Mouse (Mus musculus): ENCODE data around the gene Suds3.

GRCm38 (mm10) chr5:117099742-117100141 is 16.2 kb downstream of the Suds3 start:
- no peak for TF ChIP-seq CTCF (IDR thresholded peaks at IDR 0.05; ENCODE audit: control insufficient read depth, insufficient read depth, insufficient read length)
- TF ChIP-seq CEBPB (IDR thresholded peaks at IDR 0.05; ENCODE audit: low read depth): no peak
- no peak for TF ChIP-seq MAX (IDR thresholded peaks at IDR 0.05)
- TF ChIP-seq MYOD1 (IDR thresholded peaks at IDR 0.05; ENCODE audit: control insufficient read depth, insufficient read length, low read depth): no peak
- TF ChIP-seq USF1 (IDR thresholded peaks at IDR 0.05; ENCODE audit: low read depth): no peak
